Mouse (Mus musculus) lung, postnatal 4 days (tissue): Measurements from ENCODE around the gene Pygl.

Experiments used
- DNase-seq, 2 experiments: peaks; one replicate each; pipeline ENCODE4 v3.0.0; 2021

The Pygl gene

DNA sequence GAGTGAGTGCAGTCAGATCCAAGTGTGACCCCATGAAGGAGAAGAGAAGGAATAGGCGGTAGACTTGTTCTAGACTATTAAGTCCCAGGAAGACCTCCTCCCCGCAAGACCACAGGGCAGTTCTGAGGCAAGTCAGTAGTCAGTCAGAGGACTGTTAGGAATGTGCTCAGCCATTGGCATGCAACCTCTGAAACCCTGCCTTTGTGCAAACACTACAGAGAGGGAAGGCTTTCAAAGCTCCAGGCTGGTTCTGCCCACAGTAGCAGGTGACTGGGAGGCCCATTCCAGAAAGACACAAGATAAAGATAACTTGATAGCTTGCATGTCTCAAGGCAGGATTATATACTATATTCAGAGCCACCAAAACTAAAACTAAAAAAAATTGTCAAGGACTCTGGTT, at the start of gene Pygl:
Gene Pygl, minus strand, starts transcription at position 195 of the 400 bp plus-strand sequence.
- DNase-seq, result peak in 1 of 2 experiments; percentile 37

- DNase-seq, result no peak
Observed at GRCm38 (mm10) chr12:70280930-70281329, 49.6 kb upstream of the Pygl start.

GRCm38 (mm10) chr12:70280381-70280780, 49.1 kb upstream of the Pygl start:
- DNase-seq, result no peak

GRCm38 (mm10) chr12:70277071-70277939, 46.0 kb upstream of the Pygl start:
- no peak for DNase-seq

DNA sequence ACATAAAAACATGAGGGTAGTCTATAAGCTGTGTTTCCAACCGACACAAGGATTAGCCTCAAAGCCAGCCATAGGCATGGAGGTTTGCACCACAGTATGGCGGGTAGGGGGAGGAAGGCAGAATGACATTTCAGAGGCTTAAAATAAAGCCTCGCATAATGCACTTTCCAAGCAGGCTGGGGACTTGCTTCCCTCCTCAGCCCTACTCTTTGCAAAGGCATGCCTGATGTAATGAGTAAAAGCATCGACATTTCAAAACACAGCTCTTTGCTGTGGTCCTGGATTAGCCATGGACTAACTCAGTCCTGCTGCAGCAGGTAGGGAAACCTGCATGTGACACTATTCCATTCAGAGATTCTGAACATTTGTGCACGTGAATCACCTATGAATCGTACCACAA, 38.4 kb upstream of the Pygl start:
- DNase-seq, result no peak

DNA sequence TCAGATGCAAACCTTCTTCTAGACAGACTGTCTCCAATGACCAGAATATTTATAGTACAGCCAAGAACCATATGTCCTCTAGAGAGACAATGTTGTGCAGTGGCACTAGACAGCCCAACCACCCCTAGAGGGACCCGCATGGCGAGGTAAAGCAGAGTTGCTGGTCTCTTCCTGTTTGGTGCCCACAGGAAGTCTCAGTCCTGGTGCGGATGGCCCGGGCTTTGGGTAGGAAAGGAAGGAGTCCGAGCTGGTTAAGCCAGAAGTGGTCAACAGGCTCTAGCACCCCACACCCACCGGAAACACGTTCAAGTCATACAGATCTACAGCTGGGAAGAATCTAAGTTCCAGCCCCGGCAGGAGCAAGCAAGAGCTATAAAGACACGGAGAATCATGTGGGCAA, 36.0 kb upstream of the Pygl start:
- DNase-seq, result no peak

GRCm38 (mm10) chr12:70266494-70266931, 35.2 kb upstream of the Pygl start:
- no peak for DNase-seq

DNA sequence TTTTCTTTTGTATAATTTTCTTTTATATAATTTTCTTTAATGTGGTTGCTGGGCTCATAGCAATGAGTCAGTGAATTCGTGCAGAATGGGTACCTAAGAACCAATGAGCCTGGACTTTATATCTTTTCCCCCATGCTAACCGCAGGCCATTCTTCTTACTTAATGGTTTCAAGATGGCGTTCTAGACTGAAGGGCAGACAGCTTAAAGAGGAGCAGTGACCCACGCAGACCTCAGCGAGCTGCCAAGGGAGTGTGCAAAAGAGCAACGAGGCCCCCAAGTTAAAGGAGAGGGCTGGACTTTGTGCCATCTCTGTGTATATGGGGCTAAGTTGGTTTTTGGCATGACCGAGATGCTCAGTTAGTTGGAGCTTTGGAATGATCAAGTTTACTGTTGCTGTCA, 32.4 kb upstream of the Pygl start:
- no peak for DNase-seq

DNA sequence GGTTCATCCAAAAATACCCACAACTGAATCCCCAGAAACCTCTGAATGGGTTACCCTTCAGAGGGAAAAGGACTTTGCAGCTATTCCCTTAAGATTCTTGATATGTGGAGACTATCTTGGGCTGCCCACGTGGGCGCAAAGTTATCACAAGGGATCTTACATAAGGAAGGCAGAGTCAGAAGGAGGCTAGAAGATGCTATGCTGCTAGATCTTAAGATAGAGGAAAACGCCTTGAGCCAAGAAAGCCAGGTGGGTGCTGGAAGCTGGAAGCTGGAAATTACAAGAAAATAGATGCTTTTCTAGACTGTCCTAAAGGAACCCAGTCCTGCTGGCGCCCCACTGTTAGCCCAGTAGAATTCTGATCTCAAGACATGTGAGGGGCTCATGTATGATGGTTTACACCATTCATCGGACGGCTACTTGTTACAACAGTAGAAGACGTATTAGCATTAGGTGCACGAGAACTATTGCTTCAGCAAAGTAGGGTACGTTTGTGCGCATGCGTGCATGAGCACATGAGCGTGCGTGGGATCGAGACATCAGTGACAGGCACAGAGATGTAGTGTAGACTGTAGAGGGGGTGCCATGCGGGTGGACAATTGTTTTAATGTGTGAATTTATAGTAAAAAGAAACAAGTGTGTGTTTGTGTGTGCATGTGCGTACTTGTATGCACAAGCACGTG, 31.1 kb upstream of the Pygl start:
- no peak for DNase-seq

- DNase-seq, result no peak
Observed at GRCm38 (mm10) chr12:70251210-70251884, 20.1 kb upstream of the Pygl start.

DNA sequence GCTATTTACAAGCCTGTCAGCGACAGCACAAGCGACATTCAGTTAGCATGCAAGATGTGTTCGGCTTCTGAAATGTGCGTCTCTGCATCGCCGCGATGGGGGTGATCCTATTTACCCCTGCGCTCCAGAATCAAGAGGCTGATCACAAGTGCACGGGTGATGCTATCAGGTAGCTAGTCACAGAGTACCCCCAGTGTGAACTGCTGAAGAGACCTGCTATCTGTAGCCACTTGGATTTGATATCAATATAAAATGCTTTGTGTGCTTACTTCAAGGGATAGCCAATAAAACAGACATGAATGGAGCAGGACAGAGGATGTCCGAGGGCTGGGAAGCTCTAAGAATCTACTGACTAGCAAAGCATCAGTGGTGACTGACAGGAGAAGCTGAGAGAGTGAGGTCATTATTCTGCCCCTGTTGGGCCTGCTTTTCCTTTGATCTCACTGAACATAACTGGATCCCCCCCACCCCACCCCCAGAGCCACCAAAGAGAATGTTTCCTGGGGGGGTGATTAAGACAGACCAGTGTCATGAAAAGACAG, 18.4 kb upstream of the Pygl start:
- DNase-seq, result no peak

GRCm38 (mm10) chr12:70247683-70248474, 16.6 kb upstream of the Pygl start:
- peak in 1 of 2 experiments; percentile 42 for DNase-seq

GRCm38 (mm10) chr12:70242550-70242949, 11.3 kb upstream of the Pygl start:
- DNase-seq, result no peak

GRCm38 (mm10) chr12:70239741-70240140, 8.5 kb upstream of the Pygl start:
- no peak for DNase-seq

GRCm38 (mm10) chr12:70238604-70239003, 7.3 kb upstream of the Pygl start:
- DNase-seq, result no peak

DNA sequence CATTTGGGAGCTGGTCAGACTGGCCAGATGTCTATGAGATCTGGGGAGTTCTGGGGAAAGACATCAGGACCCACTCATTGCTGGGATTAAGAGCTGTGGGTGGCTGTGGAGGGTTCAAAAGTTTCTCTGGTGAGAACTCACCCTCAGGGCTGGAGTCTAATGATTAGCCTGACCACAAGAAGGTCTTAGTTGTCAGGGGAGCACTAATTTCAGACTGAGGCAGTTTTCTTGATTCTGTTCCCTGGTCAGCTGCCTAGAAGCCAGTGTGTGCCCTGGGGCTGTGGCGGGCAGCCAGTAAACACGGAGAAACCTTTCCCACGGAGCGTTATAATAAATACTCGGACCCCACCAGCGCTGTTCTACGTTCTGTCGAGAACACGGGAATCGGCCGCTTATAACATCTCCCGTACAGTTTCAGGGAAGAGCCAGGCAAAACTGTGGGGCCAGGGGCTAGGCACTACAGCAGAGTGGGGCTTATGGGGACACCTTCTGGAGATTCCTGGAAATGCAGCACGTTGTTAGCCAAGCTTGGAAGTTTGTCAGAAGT, 3.7 kb upstream of the Pygl start:
- DNase-seq, result peak; percentile 60 to 81

DNA sequence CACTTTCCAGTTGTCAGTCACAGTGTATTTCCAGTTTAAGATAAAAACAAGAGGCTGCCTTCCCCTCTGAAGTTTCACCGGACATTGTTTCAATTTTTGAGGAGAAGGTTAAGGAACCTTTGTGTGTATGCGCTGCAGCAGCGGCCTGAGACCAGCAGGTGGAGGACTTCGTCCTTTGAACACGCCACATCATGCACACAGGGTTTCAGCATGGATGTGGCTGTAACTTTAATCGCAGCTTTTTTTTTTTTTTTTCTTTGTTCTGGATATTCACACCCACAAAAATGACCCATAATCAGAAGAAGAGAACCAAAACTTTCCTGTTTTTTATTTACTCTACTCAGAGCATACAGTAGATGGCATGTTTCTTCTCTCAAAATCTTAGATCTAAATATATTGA, 3.1 kb upstream of the Pygl start:
- peak; percentile 62 to 72 for DNase-seq

- no peak for DNase-seq
Observed at GRCm38 (mm10) chr12:70233637-70234315, 2.5 kb upstream of the Pygl start.

- no peak for DNase-seq
Observed at GRCm38 (mm10) chr12:70232020-70232544, 794 bp upstream of the Pygl start.

- DNase-seq, result no peak
Observed at GRCm38 (mm10) chr12:70228155-70228554, 3.1 kb downstream of the Pygl start.
